Mouse (Mus musculus) lung, postnatal 14 days (tissue): ENCODE results near the gene Sytl3.
"Not testable (repeated sequence)": the region's sequence is repeated elsewhere in the genome, so short reads cannot be mapped to it uniquely, and the experiment has no call there.

ENCODE experiments used
- DNase-seq: peaks from one replicate; pipeline ENCODE4 v3.0.0; 2021

Sytl3 gene

GRCm38 (mm10) chr17:6658801-6659200 is at the start of gene Sytl3:
Sytl3 (plus strand) TSS chr17:6659093.
- DNase-seq = not testable (repeated sequence)

DNA sequence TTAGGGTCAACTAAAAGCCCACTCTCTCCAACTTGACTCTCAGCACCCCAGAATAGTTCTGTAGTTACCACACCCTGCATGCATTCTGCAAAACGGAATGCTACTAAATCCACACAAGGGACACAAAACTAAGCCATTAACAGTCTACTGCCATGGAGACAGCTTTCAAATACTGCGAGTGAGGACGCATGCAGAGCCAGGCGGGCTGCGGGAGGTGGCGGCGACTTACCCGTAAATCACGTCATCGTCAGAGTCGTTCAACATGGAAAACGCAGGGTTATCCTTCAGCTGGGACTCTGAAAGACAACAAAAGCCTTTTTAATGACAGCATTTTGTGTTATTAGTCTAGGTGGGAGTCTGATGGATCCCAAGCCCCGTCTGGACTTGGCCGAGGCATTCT is 45.4 kb upstream of the Sytl3 start:
- not testable (repeated sequence) for DNase-seq

- not testable (repeated sequence) for DNase-seq
Observed at GRCm38 (mm10) chr17:6614316-6614715, 44.6 kb upstream of the Sytl3 start.

- DNase-seq = not testable (repeated sequence)
Observed at GRCm38 (mm10) chr17:6616731-6617130, 42.2 kb upstream of the Sytl3 start.

DNA sequence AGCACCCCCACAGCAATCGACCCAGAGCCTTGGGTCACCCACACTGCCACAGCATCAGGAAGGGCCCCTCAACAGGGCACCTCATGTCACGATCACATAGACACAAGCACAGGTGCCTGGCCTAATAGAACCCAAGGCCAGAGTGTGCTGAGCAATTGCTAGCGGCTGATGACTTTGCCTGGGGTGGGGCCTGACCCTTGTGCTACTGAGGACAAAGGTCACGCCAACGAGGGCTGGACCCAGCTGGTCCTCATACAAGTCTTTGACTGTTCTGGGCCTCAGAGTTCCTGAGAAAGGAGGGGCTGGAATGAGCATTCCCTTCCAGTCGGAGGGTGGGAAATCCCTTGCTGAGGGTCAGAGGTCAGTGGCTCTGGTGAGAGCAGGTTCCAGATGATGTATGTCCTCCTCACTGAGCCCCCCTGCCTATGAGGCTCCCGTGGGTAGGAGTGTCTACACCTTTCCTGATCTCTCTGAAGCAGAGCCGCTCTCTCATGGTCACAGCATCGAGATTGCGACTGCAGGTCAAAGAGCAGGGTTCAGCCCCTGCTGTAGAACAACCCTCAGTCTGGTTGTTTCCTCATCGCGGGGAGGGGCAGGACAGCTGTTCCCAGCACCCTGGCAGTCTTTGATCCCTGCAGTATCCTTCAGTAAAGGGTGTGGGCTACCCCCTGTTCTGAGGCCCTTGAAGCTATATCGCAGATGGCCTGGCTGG is 41.0 kb upstream of the Sytl3 start:
- DNase-seq = not testable (repeated sequence)

- DNase-seq = not testable (repeated sequence)
Observed at GRCm38 (mm10) chr17:6619271-6619670, 39.6 kb upstream of the Sytl3 start.

DNA sequence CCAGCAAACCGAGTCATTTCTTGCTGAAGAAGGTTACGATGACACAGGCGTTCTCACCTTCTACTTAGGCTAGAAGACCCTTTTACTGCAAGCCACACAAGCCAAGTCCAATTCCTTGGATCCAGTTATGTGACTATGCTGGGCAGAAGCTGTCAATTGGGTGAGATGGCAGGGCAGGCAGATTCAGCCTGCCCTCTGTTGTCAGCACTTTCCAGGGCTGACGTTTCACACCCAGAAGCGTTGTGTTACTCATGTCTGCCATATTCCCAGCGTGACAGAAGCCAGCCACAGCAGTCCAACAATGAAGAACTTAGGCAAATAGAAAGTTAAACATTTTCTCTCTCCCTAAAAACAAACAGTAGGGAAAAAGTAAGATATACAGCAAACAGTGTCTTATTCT is 38.9 kb upstream of the Sytl3 start:
- DNase-seq = not testable (repeated sequence)

- not testable (repeated sequence) for DNase-seq
Observed at GRCm38 (mm10) chr17:6620730-6621451, 38.0 kb upstream of the Sytl3 start.

GRCm38 (mm10) chr17:6621976-6622375 is 36.9 kb upstream of the Sytl3 start:
- DNase-seq = not testable (repeated sequence)

- DNase-seq = not testable (repeated sequence)
Observed at GRCm38 (mm10) chr17:6624926-6625558, 33.9 kb upstream of the Sytl3 start.

GRCm38 (mm10) chr17:6630398-6630797 is 28.5 kb upstream of the Sytl3 start:
- DNase-seq = not testable (repeated sequence)

DNA sequence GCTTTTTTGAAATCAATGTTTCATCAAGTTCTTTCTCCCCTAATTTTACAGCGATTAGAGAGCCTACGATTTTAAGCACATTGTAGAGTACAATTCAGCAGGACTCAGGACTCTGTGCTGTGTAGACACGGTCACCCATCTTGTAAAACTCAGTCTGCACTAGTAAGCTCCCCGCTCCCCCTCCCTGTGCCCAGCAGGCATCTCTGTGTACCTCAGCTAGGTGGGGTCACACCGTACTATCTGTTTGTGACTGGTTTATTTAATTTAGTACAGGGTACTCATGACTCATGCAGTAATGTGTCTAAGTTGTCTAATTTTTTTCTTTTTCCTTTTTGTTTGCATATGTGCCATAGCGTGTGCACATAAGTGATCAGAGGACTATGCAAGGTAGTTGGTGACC is 26.0 kb upstream of the Sytl3 start:
- not testable (repeated sequence) for DNase-seq

- DNase-seq = not testable (repeated sequence)
Observed at GRCm38 (mm10) chr17:6635781-6636180, 23.1 kb upstream of the Sytl3 start.

GRCm38 (mm10) chr17:6636861-6637260 is 22.0 kb upstream of the Sytl3 start:
- DNase-seq = no peak

- DNase-seq = not testable (repeated sequence)
Observed at GRCm38 (mm10) chr17:6637434-6637833, 21.5 kb upstream of the Sytl3 start.

- DNase-seq = not testable (repeated sequence)
Observed at GRCm38 (mm10) chr17:6638444-6638843, 20.4 kb upstream of the Sytl3 start.

GRCm38 (mm10) chr17:6639486-6639885 is 19.4 kb upstream of the Sytl3 start:
- DNase-seq = not testable (repeated sequence)

DNA sequence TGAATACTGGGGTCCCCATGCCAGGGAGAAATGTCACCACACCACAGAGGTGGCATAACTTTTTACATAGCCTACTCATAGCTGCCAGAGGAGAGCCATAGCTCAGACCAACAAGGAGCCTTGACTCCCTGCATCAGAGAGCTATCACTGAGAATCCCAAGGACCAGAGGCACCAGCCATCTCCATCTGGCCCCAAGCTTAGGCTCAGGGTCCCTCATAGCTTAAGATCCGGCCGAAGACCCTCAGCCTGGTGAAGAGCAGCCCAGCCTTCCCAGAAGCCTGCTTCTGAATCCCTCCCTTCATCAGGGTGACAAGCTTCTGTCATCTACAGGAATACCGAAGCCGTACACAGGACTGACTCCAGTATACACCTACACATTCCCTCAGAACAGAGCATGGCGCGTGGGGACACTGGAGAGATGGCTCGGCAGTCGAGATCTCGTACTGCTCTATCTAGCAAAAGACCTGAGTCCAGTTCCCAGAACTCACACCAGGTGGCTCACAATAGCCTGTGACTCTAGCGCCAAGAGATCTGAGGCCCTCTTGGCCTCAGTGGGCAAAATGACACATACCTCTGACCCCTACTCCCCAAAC is 18.8 kb upstream of the Sytl3 start:
- DNase-seq = not testable (repeated sequence)

- DNase-seq = peak; percentile 49
Observed at GRCm38 (mm10) chr17:6640771-6641429, 18.0 kb upstream of the Sytl3 start.

DNA sequence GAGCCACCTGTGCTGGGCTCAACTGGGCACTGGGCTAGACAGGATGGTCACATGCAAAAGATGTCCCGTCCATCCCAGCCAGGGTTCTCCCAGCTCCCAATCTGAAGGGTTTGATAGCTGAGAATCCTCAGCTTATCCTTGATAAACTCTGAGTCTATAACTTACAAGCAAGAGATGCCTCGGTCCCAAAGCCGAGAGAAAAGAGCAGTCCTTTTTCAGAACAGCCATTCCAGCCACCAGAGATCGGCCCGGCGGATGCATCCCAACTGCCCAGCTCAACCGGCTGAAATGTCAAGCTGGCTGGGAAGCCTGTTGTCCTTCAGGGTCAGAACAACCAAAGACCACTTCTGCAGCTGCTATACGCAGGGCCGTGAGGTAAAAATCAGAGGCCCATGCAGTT is 14.7 kb upstream of the Sytl3 start:
- DNase-seq = not testable (repeated sequence)

- DNase-seq = not testable (repeated sequence)
Observed at GRCm38 (mm10) chr17:6644673-6645072, 14.2 kb upstream of the Sytl3 start.

GRCm38 (mm10) chr17:6645668-6646067 is 13.2 kb upstream of the Sytl3 start:
- not testable (repeated sequence) for DNase-seq

DNA sequence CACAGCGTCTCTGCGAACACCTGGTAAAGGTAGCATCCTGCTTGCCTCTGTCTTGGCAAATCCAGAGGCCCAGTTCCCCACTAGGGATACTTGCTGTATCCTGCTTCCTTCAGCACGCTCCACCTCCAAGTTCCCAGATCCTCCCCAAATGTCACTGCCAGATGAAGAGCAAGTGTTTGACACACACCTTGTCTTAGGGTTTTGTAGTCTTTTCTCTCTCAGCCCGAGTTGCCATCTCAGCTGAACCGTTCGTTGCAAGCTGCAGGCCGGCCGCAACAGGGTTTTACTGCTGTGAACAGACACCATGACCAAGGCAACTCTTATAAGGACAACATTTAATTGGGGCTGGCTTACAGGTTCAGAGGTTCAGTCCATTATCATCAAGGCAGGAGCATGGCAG is 12.1 kb upstream of the Sytl3 start:
- not testable (repeated sequence) for DNase-seq
